Mouse (Mus musculus) heart, embryonic 16.5 days (tissue): ENCODE results near the gene Fryl. TPM values are rescaled to one million over a fixed set of nuclear protein-coding genes. Genes with fewer than 3 reads are reported as not detected.

Experiments used
- ATAC-seq: fragments of 200-750 bp; cut with Nextera tagmentation; replicated peaks from 2 replicates; pipeline ENCODE4 v1.8.0; 2017; ENCODE audit warnings: moderate number of reproducible peaks; ENCODE audit not compliant: insufficient read depth, low FRiP score; ENCODE audit errors: extremely low read depth
- H3K27ac ChIP-seq: fragments of 300-500 bp; sonication (generic); 2 replicates; pipeline ENCODE4 v1.5.1; 2014; ENCODE audit warnings: mild to moderate bottlenecking, low read length, control low read depth, moderate library complexity
- H3K27me3 ChIP-seq: fragments of 300-500 bp; sonication (generic); 2 replicates; pipeline ENCODE4 v1.6.1; 2014; ENCODE audit warnings: low read length, mixed read lengths; ENCODE audit not compliant: control insufficient read depth, insufficient read depth
- H3K36me3 ChIP-seq: fragments of 300-500 bp; sonication (generic); 2 replicates; pipeline ENCODE4 v1.6.1; 2014; ENCODE audit not compliant: control insufficient read depth, insufficient read depth
- H3K4me1 ChIP-seq: fragments of 300-500 bp; sonication (generic); 2 replicates; pipeline ENCODE4 v1.6.1; 2014; ENCODE audit warnings: low read length, mixed read lengths; ENCODE audit not compliant: control insufficient read depth, insufficient read depth
- H3K4me2 ChIP-seq: fragments of 300-500 bp; sonication (generic); 2 replicates; pipeline ENCODE4 v1.6.1; 2014; ENCODE audit warnings: low read depth, mild to moderate bottlenecking, control low read depth, low read length
- H3K4me3 ChIP-seq: fragments of 300-500 bp; sonication (generic); 2 replicates; pipeline ENCODE4 v1.5.1; 2014; ENCODE audit warnings: mild to moderate bottlenecking, control low read depth, low read length
- H3K9ac ChIP-seq: fragments of 300-500 bp; sonication (generic); 2 replicates; pipeline ENCODE4 v1.6.1; 2014; ENCODE audit warnings: low read length, control low read depth
- H3K9me3 ChIP-seq: fragments of 300-500 bp; sonication (generic); replicated peaks from 2 replicates; pipeline ENCODE4 v1.6.1; 2016; ENCODE audit warnings: low read length; ENCODE audit not compliant: control insufficient read depth
- WGBS: fragments of 180-500 bp; shearing (Covaris S2); extraction: QIAGEN DNeasy Blood & Tissue Kit; methylation state at CpG from one replicate; pipeline ENCODE4 v1.1.7; 2014; 5-methylcytosine and 5-hydroxymethylcytosine counted together
- polyA plus RNA-seq: library from polyadenylated mRNA; unstranded; fragments of >200 nt; fragmentation: Nextera tagmentation; extraction: Ambion mirVana; gene quantifications from 2 replicates; pipeline ENCODE4 v1.2.1, GENCODE M21; 2015

Fryl gene
- polyA plus RNA-seq, 1 experiment from 2014 or later, result 25.5 TPM

DNA sequence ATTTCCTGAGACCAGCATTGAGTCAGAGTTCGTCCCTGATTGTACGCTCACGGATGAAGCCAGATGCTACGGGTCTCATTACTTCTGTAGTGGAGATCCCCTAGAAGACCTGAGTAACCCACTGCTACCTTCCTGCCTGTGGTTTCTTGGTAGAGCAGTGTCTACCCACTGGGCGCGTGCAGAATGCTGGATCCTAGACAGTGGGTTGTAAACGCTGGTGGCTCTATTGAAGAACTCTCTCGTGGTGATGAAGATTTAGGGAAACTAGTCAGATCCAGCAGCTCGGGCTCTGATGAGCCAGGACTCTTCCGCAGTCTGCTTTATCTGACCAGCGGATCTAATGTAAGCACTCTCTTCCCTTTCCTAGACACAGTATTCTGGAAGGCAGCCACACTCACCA lies 121.3 kb downstream of the Fryl start:
- H3K27me3 ChIP-seq, result no peaks in the 10 kb centered on the region
- H3K9ac ChIP-seq, result no peak overlapping the region
- H3K27ac ChIP-seq, result no peak overlapping the region
- no peaks in the 10 kb centered on the region for H3K36me3 ChIP-seq
- H3K9me3 ChIP-seq, result no peaks in the 10 kb centered on the region
- ATAC-seq, result no peak
- H3K4me3 ChIP-seq, result no peak overlapping the region
- WGBS, result 85% methylated on average over 11 of the region's 11 CpGs
- peaks cover 6% of the 10 kb centered on the region; the same call in 1 of the 2 replicates for H3K4me1 ChIP-seq
- no peak overlapping the region for H3K4me2 ChIP-seq

DNA sequence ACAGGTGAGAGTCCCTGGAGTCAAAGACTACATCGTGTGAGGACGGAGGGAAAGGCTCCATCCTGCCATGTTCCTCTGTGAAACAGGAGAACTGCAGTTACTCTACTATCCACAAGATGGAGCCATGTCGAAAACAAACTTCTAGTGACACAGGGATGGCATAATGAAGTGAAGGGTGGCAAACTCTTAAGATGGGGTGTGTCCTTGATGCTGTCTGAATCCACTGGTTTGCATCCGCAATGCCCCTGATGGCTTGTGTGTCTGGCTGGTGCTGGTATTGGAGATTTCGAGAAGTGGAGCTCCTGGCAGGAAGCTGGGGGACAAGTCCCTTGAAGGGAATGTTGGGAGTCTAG lies 122.6 kb downstream of the Fryl start:
- H3K4me2 ChIP-seq, result no peak overlapping the region
- WGBS, result 34% methylated on average over 5 of the region's 5 CpGs
- ATAC-seq, result no peak; the same call in 1 of the 2 replicates
- peaks cover 11% of the 10 kb centered on the region; the same call in 1 of the 2 replicates for H3K4me1 ChIP-seq
- 0 out of 2 replicates have a peak, but pooled peaks cover 2% of the 10 kb centered on the region for H3K36me3 ChIP-seq
- H3K27me3 ChIP-seq, result no peaks in the 10 kb centered on the region
- H3K4me3 ChIP-seq, result no peak overlapping the region
- no peak overlapping the region for H3K27ac ChIP-seq
- no peak overlapping the region for H3K9ac ChIP-seq
- no peaks in the 10 kb centered on the region for H3K9me3 ChIP-seq

GRCm38 (mm10) chr5:73132998-73133832 lies 123.2 kb downstream of the Fryl start:
- no peak overlapping the region for H3K9ac ChIP-seq
- no peak overlapping the region for H3K4me3 ChIP-seq
- WGBS, result 83% methylated on average over 29 of the region's 29 CpGs
- no peaks in the 10 kb centered on the region for H3K9me3 ChIP-seq
- H3K27me3 ChIP-seq, result no peaks in the 10 kb centered on the region
- H3K27ac ChIP-seq, result no peak overlapping the region
- ATAC-seq, result no peak
- peaks cover 11% of the 10 kb centered on the region; the same call in 1 of the 2 replicates for H3K4me1 ChIP-seq
- peaks cover 6% of the 10 kb centered on the region for H3K36me3 ChIP-seq
- H3K4me2 ChIP-seq, result no peak overlapping the region

DNA sequence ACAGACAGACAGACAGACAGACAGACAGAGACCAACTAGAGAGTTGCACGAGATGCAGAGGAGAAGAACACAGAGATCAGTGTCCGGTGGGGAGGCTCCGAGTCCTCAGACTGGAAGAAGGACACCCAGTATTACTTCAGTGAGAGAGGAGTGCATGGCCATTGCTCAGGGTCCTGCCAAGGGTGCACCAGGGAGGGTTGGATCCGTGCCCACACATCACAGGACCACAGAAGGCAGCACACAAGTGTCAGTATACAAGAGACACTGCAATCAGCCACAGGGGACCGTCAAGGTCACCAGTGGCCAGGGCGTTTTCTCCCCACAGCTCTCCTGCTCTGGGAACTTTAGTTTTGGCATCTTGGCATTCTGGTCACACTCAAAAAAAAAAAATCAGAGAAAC lies 125.4 kb downstream of the Fryl start:
- peak; percentile 78 for ATAC-seq
- H3K4me3 ChIP-seq, result no peak overlapping the region
- no peaks in the 10 kb centered on the region for H3K27me3 ChIP-seq
- H3K9ac ChIP-seq, result no peak overlapping the region
- H3K27ac ChIP-seq, result peak overlapping the region; percentile 48; the same call in 1 of the 2 replicates
- H3K9me3 ChIP-seq, result no peaks in the 10 kb centered on the region
- WGBS, result 63% methylated on average over 6 of the region's 6 CpGs
- no peak overlapping the region for H3K4me2 ChIP-seq
- peaks cover 11% of the 10 kb centered on the region; the same call in 1 of the 2 replicates for H3K4me1 ChIP-seq
- peaks cover 11% of the 10 kb centered on the region for H3K36me3 ChIP-seq

DNA sequence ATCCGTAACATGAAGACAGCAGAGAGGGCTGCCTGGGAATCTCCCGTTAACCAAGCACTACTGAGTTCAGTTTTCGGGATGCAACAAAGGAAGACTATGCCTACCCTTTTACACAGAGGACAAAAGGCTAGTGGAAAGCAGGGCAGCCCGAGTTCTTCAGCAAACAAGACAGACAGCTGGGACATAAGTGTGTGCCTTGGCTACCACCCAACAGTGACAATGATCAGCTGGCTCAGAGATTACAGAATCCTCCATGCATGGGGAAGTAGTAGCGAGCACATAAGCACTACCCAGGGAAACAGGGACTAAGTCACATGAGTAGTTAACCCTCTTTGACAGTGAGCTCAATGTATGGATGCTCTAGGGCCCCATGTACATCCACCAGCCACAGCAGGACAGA lies 126.5 kb downstream of the Fryl start:
- Histone ChIP-seq H3K9me3 (no peaks in the 10 kb centered on the region), H3K27me3 (no peaks in the 10 kb centered on the region), H3K4me1 (peaks cover 11% of the 10 kb centered on the region; the same call in 1 of the 2 replicates), H3K27ac (no peak overlapping the region), H3K36me3 (peaks cover 16% of the 10 kb centered on the region), H3K9ac (no peak overlapping the region), H3K4me2 (no peak overlapping the region), H3K4me3 (no peak overlapping the region)
- WGBS, result 53% methylated on average over 5 of the region's 5 CpGs
- ATAC-seq, result no peak

DNA sequence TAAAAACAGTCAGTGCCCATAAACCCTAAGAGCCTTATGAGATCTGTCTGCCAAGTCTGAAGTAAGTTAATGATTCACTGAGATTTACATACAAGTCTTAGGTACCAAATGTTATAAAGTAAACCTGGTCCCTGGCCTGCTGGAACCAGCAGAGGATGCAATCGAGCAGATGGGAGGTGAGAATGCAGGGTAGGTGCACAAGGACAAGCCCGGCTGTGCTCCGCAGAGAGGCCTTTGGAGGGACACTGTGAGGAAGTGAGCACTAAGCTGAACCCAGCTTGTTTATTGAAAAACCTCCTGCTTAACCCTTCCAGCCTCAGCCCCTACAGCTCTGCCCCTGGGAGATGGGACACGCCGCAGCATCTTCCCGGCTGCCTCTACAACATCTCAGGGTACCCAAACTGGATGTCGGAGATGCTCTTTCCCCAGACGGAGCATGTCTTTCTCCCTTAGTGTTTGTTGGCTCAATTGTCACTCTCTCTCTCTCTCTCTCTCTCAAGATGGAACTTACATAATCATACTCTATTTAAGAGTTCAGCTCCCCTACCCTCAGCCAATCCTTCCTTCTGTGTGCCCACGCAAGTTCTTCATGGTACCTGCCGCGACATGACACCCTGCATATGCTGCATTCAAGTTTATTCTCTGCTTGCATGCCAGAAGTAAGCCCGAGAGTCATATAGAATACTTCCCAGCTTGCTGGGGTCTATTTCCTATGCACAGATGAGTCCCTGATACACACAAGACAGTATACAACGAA lies 136.3 kb downstream of the Fryl start:
- H3K4me3 ChIP-seq, result no peak overlapping the region
- H3K9ac ChIP-seq, result no peak overlapping the region
- no peaks in the 10 kb centered on the region for H3K4me1 ChIP-seq
- no peak overlapping the region for H3K4me2 ChIP-seq
- H3K27me3 ChIP-seq, result no peaks in the 10 kb centered on the region
- H3K27ac ChIP-seq, result no peak overlapping the region
- H3K36me3 ChIP-seq, result peaks cover 17% of the 10 kb centered on the region
- H3K9me3 ChIP-seq, result no peaks in the 10 kb centered on the region
- no peak for ATAC-seq
- 89% methylated on average over 13 of the region's 13 CpGs for WGBS

DNA sequence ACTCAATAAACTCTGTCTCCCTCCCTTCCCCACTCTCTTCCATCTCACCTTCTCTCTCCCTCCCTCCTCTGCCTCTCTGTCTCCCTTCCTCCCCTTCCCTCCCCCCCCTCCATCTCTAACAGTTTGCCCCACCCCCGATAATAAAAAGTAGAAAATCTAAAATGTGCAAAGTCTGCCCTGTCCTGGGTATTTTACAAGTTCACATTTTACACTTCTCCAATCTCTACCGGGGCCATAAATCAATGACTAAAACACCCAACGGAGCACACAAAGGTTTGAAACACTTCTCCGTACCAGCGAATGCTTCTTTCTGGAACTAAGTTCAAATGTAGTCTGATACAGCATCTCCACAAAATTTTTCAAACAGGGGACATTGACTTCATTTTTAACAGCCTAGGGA lies 136.9 kb downstream of the Fryl start:
- no peak overlapping the region for H3K4me3 ChIP-seq
- no peaks in the 10 kb centered on the region for H3K9me3 ChIP-seq
- ATAC-seq, result no peak
- no peak overlapping the region for H3K4me2 ChIP-seq
- H3K9ac ChIP-seq, result no peak overlapping the region
- H3K36me3 ChIP-seq, result peaks cover 16% of the 10 kb centered on the region
- H3K4me1 ChIP-seq, result no peaks in the 10 kb centered on the region
- 92% methylated on average over 5 of the region's 5 CpGs for WGBS
- H3K27ac ChIP-seq, result no peak overlapping the region
- H3K27me3 ChIP-seq, result no peaks in the 10 kb centered on the region

GRCm38 (mm10) chr5:73118786-73119185 lies 137.6 kb downstream of the Fryl start:
- WGBS, result 92% methylated on average over 14 of the region's 14 CpGs
- H3K36me3 ChIP-seq, result peaks cover 14% of the 10 kb centered on the region

DNA sequence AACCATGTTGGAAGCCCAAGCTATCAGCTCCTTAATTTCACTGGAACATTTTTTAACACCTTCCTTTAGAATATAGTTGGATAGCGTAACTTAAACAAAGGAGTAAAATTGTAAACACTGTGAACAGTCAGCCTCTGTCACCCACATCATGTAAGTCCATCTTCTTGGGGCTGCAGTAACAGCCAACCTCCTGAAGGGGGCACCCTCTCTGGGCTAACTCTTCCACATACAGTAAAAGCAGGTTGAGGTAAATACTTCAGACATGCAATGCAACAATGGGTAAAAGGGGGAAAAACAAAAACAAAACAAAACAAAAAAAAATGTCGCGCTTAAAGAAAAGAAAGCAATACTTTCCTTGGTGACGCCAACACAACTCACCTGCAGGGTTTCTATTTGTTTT lies 141.5 kb downstream of the Fryl start:
- Histone ChIP-seq H3K9me3 (no peaks in the 10 kb centered on the region), H3K4me3 (no peak overlapping the region), H3K27ac (no peak overlapping the region), H3K4me2 (no peak overlapping the region), H3K27me3 (no peaks in the 10 kb centered on the region), H3K9ac (no peak overlapping the region), H3K36me3 (peaks cover 19% of the 10 kb centered on the region), H3K4me1 (no peaks in the 10 kb centered on the region)
- 93% methylated on average over 4 of the region's 4 CpGs for WGBS
- no peak for ATAC-seq

More at GRCm38 (mm10) chr5:73118786-73119185, 137.6 kb downstream of the Fryl start:
- H3K4me3 ChIP-seq, result no peak overlapping the region
- no peak overlapping the region for H3K27ac ChIP-seq
- no peaks in the 10 kb centered on the region for H3K9me3 ChIP-seq
- no peaks in the 10 kb centered on the region for H3K4me1 ChIP-seq
- no peaks in the 10 kb centered on the region for H3K27me3 ChIP-seq
- ATAC-seq, result no peak
- H3K4me2 ChIP-seq, result no peak overlapping the region
- no peak overlapping the region for H3K9ac ChIP-seq
